Mouse (Mus musculus) brain, embryonic 14.5 days (tissue): ENCODE results near the gene Gm10972.

Source experiments
- CTCF ChIP-seq: fragments of 200-500 bp; IDR thresholded peaks from 2 replicates; pipeline ENCODE4 v1.5.1; 2012; ENCODE audit warnings: inconsistent platforms, mild to moderate bottlenecking, moderate library complexity, borderline replicate concordance; ENCODE audit not compliant: insufficient read depth, insufficient read length; ENCODE audit errors: extremely low read depth
- POLR2A ChIP-seq: fragments of 200-500 bp; IDR thresholded peaks from 2 replicates; pipeline ENCODE4 v1.6.1; 2012; ENCODE audit warnings: mild to moderate bottlenecking, inconsistent platforms, borderline replicate concordance; ENCODE audit not compliant: poor library complexity, insufficient read depth, insufficient read length, severe bottlenecking; ENCODE audit errors: extremely low read depth

DNA sequence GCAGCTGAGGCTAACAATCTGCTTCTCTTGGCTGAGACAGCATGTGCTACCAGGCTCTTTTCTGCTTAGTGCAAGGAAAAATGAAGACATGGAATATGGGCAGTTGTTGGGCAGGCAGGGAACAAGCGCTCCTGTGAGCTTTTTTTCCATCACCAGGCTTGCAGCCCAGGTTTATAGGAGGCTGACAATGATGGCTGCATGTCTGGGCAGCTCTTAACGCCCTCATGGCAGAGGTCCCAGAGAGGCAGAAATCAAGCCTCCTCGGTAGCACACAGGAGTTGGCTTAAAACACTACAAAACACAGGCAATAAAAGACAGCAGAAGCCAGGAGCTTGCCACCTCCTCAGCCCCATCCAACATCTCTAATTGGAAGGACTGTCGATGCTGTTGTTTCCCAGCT lies 31.6 kb upstream of the Gm10972 start:
- TF ChIP-seq CTCF (no peak), POLR2A (no peak)
